Mouse (Mus musculus) CH12.LX (cell line): ENCODE measurements around the gene Nadsyn1. TPM values are rescaled to one million over a fixed set of nuclear protein-coding genes. Genes with fewer than 3 reads are reported as not detected.

Source experiments
- DNase-seq: peaks from one replicate; pipeline ENCODE4 v3.0.0-alpha.2; 2013; ENCODE audit errors: extremely low read depth
- H3K27ac ChIP-seq: 2 replicates; pipeline ENCODE4 v1.5.1; 2012; ENCODE audit warnings: low read depth, mild to moderate bottlenecking, control low read depth, moderate library complexity; ENCODE audit not compliant: insufficient read depth
- H3K27me3 ChIP-seq: replicated peaks from 2 replicates; pipeline ENCODE3; 2012; ENCODE audit warnings: inconsistent platforms
- H3K36me3 ChIP-seq, 2 experiments: replicated peaks in 1 of 2; 2 replicates each; pipeline versions ENCODE3 to v1.6.1; 2012; ENCODE audit warnings: inconsistent platforms in 1 of 2, low read length in 1 of 2, mild to moderate bottlenecking in 1 of 2, mixed read lengths in 1 of 2, moderate library complexity in 1 of 2; ENCODE audit not compliant: control insufficient read depth in 1 of 2, insufficient read depth in 1 of 2
- H3K4me1 ChIP-seq, 2 experiments: 2 replicates each; pipeline ENCODE4 v1.6.1; 2012; ENCODE audit warnings: inconsistent platforms in 1 of 2, moderate library complexity in 1 of 2; ENCODE audit not compliant: insufficient read depth in 2 of 2, control insufficient read depth in 1 of 2
- H3K4me2 ChIP-seq: 2 replicates; pipeline ENCODE4 v1.6.1; 2012; ENCODE audit warnings: low read depth, mild to moderate bottlenecking, control low read depth; ENCODE audit not compliant: poor library complexity, insufficient read depth, severe bottlenecking
- H3K4me3 ChIP-seq, 3 experiments: fragments of 150-350 bp in 1 of 3; sonication (generic) in 1 of 3; replicated peaks in 1 of 3; 2 replicates each; pipeline versions ENCODE3 to v1.5.1; 2011 to 2012; ENCODE audit warnings: low read depth in 2 of 3, low read length in 2 of 3, mild to moderate bottlenecking in 2 of 3, moderate library complexity in 2 of 3, control low read depth in 1 of 3, improper control_type of control experiment in 1 of 3, inconsistent platforms in 1 of 3, mixed read lengths in 1 of 3; ENCODE audit not compliant: poor library complexity in 1 of 3
- H3K79me2 ChIP-seq: replicated peaks from 2 replicates; pipeline ENCODE4 v1.6.1; 2012; ENCODE audit warnings: mild to moderate bottlenecking, moderate library complexity; ENCODE audit not compliant: control insufficient read depth, poor library complexity, insufficient read depth, severe bottlenecking; ENCODE audit errors: extremely low read depth
- H3K9ac ChIP-seq: 2 replicates; pipeline ENCODE4 v1.6.1; 2012; ENCODE audit warnings: low read depth, mild to moderate bottlenecking, control low read depth, moderate library complexity; ENCODE audit not compliant: insufficient read depth
- H3K9me3 ChIP-seq: replicated peaks from 2 replicates; pipeline ENCODE3; 2012; ENCODE audit warnings: low read length, inconsistent platforms, mixed read lengths
- CHD1 ChIP-seq: IDR thresholded peaks from 2 replicates; pipeline ENCODE4 v1.6.1; 2012; ENCODE audit warnings: low read depth, low read length, improper control_type of control experiment, inconsistent platforms
- EP300 ChIP-seq: IDR thresholded peaks from 2 replicates; pipeline ENCODE4 v1.6.1; 2011; ENCODE audit warnings: low read length, improper control_type of control experiment
- GABPA ChIP-seq: IDR thresholded peaks from 2 replicates; pipeline ENCODE4 v1.6.1; 2012; ENCODE audit warnings: low read depth, low read length, improper control_type of control experiment, inconsistent platforms; ENCODE audit not compliant: insufficient replicate concordance
- HCFC1 ChIP-seq: IDR thresholded peaks from 2 replicates; pipeline ENCODE4 v1.6.1; 2012; ENCODE audit warnings: low read depth, mild to moderate bottlenecking, inconsistent platforms, low read length, improper control_type of control experiment
- JUND ChIP-seq: conservative IDR thresholded peaks from 2 replicates; pipeline ENCODE4 v1.6.1; 2011; ENCODE audit warnings: low read depth, low read length, improper control_type of control experiment
- KAT2A ChIP-seq: IDR thresholded peaks from 2 replicates; pipeline ENCODE4 v1.6.1; 2012; ENCODE audit warnings: low read length, improper control_type of control experiment, inconsistent platforms; ENCODE audit not compliant: insufficient replicate concordance
- MAX ChIP-seq: IDR thresholded peaks from 2 replicates; pipeline ENCODE4 v1.6.1; 2011; ENCODE audit warnings: low read length, improper control_type of control experiment
- MAZ ChIP-seq: IDR thresholded peaks from 2 replicates; pipeline ENCODE4 v1.6.1; 2012; ENCODE audit warnings: low read depth, mild to moderate bottlenecking, inconsistent platforms, low read length, improper control_type of control experiment, moderate library complexity
- MEF2A ChIP-seq: IDR thresholded peaks from 2 replicates; pipeline ENCODE4 v1.6.1; 2014; ENCODE audit warnings: low read depth, mild to moderate bottlenecking, inconsistent platforms, low read length, improper control_type of control experiment, borderline replicate concordance
- MXI1 ChIP-seq: IDR thresholded peaks from 2 replicates; pipeline ENCODE4 v1.6.1; 2011; ENCODE audit warnings: mild to moderate bottlenecking, low read depth, low read length, improper control_type of control experiment
- NELFE ChIP-seq: IDR thresholded peaks from 2 replicates; pipeline ENCODE4 v1.6.1; 2011; ENCODE audit warnings: low read depth, low read length, improper control_type of control experiment
- POLR2A ChIP-seq: IDR thresholded peaks from 2 replicates; pipeline ENCODE4 v1.6.1; 2011; ENCODE audit warnings: low read depth, mild to moderate bottlenecking, improper control_type of control experiment, low read length
- RAD21 ChIP-seq: IDR thresholded peaks from 2 replicates; pipeline ENCODE4 v1.6.1; 2011; ENCODE audit warnings: low read depth, mild to moderate bottlenecking, low read length, improper control_type of control experiment, moderate library complexity
- SMC3 ChIP-seq: IDR thresholded peaks from 2 replicates; pipeline ENCODE4 v1.6.1; 2011; ENCODE audit warnings: low read depth, low read length, improper control_type of control experiment
- TBP ChIP-seq: conservative IDR thresholded peaks from 2 replicates; pipeline ENCODE4 v1.6.1; 2011; ENCODE audit warnings: low read depth, low read length, improper control_type of control experiment
- USF2 ChIP-seq: conservative IDR thresholded peaks from 2 replicates; pipeline ENCODE4 v1.6.1; 2011; ENCODE audit warnings: low read depth, low read length, improper control_type of control experiment
- ZC3H11A ChIP-seq: IDR thresholded peaks from 2 replicates; pipeline ENCODE4 v1.6.1; 2012; ENCODE audit warnings: low read depth, mild to moderate bottlenecking, inconsistent platforms, low read length, improper control_type of control experiment
- ZKSCAN1 ChIP-seq: IDR thresholded peaks from 2 replicates; pipeline ENCODE4 v1.6.1; 2012; ENCODE audit warnings: low read depth, inconsistent platforms, low read length, improper control_type of control experiment, borderline replicate concordance
- ZNF384 ChIP-seq: IDR thresholded peaks from 2 replicates; pipeline ENCODE4 v1.6.1; 2012; ENCODE audit warnings: low read depth, low read length, improper control_type of control experiment, inconsistent platforms
- dilution Hi-C: fragments of 300-500 bp; cut with MboI; formaldehyde crosslinking; loops from 2 replicates; pipeline ENCODE4 v1.14.3; 2020; ENCODE audit warnings: low sequenced_read_pairs; ENCODE audit not compliant: extremely low pct_unique_long_range_greater_than_20kb, extremely low pct_ligation_motif_present
- in situ Hi-C: fragments of 300-500 bp; cut with MboI; formaldehyde crosslinking; loops from 3 replicates; pipeline ENCODE4 v1.14.3; 2019; ENCODE audit warnings: low sequenced_read_pairs, low pct_ligation_motif_present, low pct_unique_long_range_greater_than_20kb, mixed read lengths
- polyA plus RNA-seq: library from polyadenylated mRNA; unstranded; fragments of >175 nt; gene quantifications from 2 replicates; pipeline ENCODE4 v1.2.1, GENCODE M21; 2012; ENCODE audit warnings: low read depth; ENCODE audit not compliant: insufficient read length
- total RNA-seq, 2 experiments: library from RNA; depleted of rRNA; stranded (reverse); fragments of 300-350 nt in 1 of 2; fragments of >200 nt in 1 of 2; gene quantifications; 2 replicates each; pipeline ENCODE4 v1.2.3; 2012 to 2014

Nadsyn1 gene
- total and polyA plus RNA-seq, 3 experiments: 5.4 to 11.7 (median 8.6) TPM

- H3K4me1 ChIP-seq: peaks cover 7 to 20% of the 10 kb centered on the region in 2 experiments; a peak in 3 of 4 replicates
- no peaks in the 10 kb centered on the region for H3K79me2 ChIP-seq
- no peak overlapping the region for H3K4me3 ChIP-seq
- no peak overlapping the region for H3K9ac ChIP-seq
- dilution Hi-C loops (no loop called here), in situ Hi-C loops (no loop called here)
- no peaks in the 10 kb centered on the region for H3K9me3 ChIP-seq
- no peak for DNase-seq
- no peak overlapping the region for H3K4me2 ChIP-seq
- no peaks in the 10 kb centered on the region for H3K27me3 ChIP-seq
- TF ChIP-seq SMC3 (no peak), GABPA (no peak), RAD21 (no peak), ZNF384 (no peak), MAZ (no peak), NELFE (no peak), MXI1 (no peak), EP300 (no peak), TBP (no peak), ZC3H11A (no peak)
- H3K36me3 ChIP-seq: peaks cover 57 to 96% of the 10 kb centered on the region in 2 experiments
- no peak overlapping the region for H3K27ac ChIP-seq
These were observed 17.5 kb upstream of the Nadsyn1 start for GRCm38 (mm10) chr7:143840121-143840520.

- Histone ChIP-seq H3K9ac (no peak overlapping the region), H3K27ac (no peak overlapping the region), H3K79me2 (no peaks in the 10 kb centered on the region), H3K27me3 (no peaks in the 10 kb centered on the region), H3K4me2 (no peak overlapping the region), H3K4me1 (peaks cover 7 to 23% of the 10 kb centered on the region in 2 experiments; a peak in 2 of 4 replicates), H3K4me3 (no peak overlapping the region), H3K36me3 (peaks cover 48 to 94% of the 10 kb centered on the region in 2 experiments), H3K9me3 (no peaks in the 10 kb centered on the region)
- in situ Hi-C loops (loop anchor here (10.0 kb wide), 1 partner anchor 67 kb away; no protein-coding TSS in a partner anchor), dilution Hi-C loops (no loop called here)
- no peak for TF ChIP-seq RAD21
- no peak for TF ChIP-seq HCFC1
- TF ChIP-seq CHD1: no peak
- no peak for TF ChIP-seq KAT2A
- no peak for TF ChIP-seq ZKSCAN1
- TF ChIP-seq MEF2A: no peak
- no peak for TF ChIP-seq MAX
- TF ChIP-seq POLR2A: no peak
- no peak for TF ChIP-seq MAZ
- no peak for TF ChIP-seq USF2
- no peak for TF ChIP-seq JUND
- DNase-seq: no peak
These were observed 15.2 kb upstream of the Nadsyn1 start for GRCm38 (mm10) chr7:143837705-143838358.
